Mouse (Mus musculus): ENCODE data around the gene Parvb. TPM values are rescaled to one million over a fixed set of nuclear protein-coding genes. Genes with fewer than 3 reads are reported as not detected.

The Parvb gene
- total and polyA plus RNA-seq, 3 experiments = 0.04 to 3.9 TPM; not detected in 1

GRCm38 (mm10) chr15:84215273-84215672 lies 16.6 kb upstream of the Parvb start:
- Histone ChIP-seq H3K36me3 (replicated peaks) (peaks cover 67% of the 10 kb centered on the region), H3K27me3 (ENCODE audit: insufficient read depth, low read length) (no peaks in the 10 kb centered on the region), H3K4me3 (ENCODE audit: low read depth, low read length) (no peak overlapping the region), H3K4me1 (ENCODE audit: insufficient read depth, low read depth, low read length) (peaks cover 23% of the 10 kb centered on the region), H3K9me3 (replicated peaks) (no peaks in the 10 kb centered on the region)
- no peak for TF ChIP-seq TAL1 (conservative IDR thresholded peaks at IDR 0.05; ENCODE audit: low read depth, low read length)
- TF ChIP-seq POLR2AphosphoS5 (IDR thresholded peaks at IDR 0.05; ENCODE audit: insufficient replicate concordance, low read depth, low read length) = no peak
- TF ChIP-seq GATA1 (IDR thresholded peaks at IDR 0.05; ENCODE audit: borderline replicate concordance, low read length) = no peak
- no peak for TF ChIP-seq CTCF (IDR thresholded peaks at IDR 0.05; ENCODE audit: low read depth, low read length)
- TF ChIP-seq GATA2 (IDR thresholded peaks at IDR 0.05; ENCODE audit: borderline replicate concordance, low read depth, low read length) = no peak
- ATAC-seq (ENCODE audit: extremely low read depth, insufficient number of reproducible peaks, low FRiP score, poor library complexity, severe bottlenecking) = no peak
- DNase-seq (ENCODE audit: low spot score) = no peak

GRCm38 (mm10) chr15:84216026-84216425 lies 15.8 kb upstream of the Parvb start:
- Histone ChIP-seq H3K27me3 (ENCODE audit: insufficient read depth, low read length) (no peaks in the 10 kb centered on the region), H3K9me3 (replicated peaks) (no peaks in the 10 kb centered on the region), H3K4me3 (ENCODE audit: low read depth, low read length) (no peak overlapping the region), H3K4me1 (ENCODE audit: insufficient read depth, low read depth, low read length) (peaks cover 15% of the 10 kb centered on the region), H3K36me3 (replicated peaks) (peaks cover 59% of the 10 kb centered on the region)
- no peak for DNase-seq (ENCODE audit: low spot score)
- no peak for ATAC-seq (ENCODE audit: extremely low read depth, insufficient number of reproducible peaks, low FRiP score, poor library complexity, severe bottlenecking)
- TF ChIP-seq GATA1 (IDR thresholded peaks at IDR 0.05; ENCODE audit: borderline replicate concordance, low read length) (no peak), POLR2AphosphoS5 (IDR thresholded peaks at IDR 0.05; ENCODE audit: insufficient replicate concordance, low read depth, low read length) (no peak), CTCF (IDR thresholded peaks at IDR 0.05; ENCODE audit: low read depth, low read length) (no peak), TAL1 (conservative IDR thresholded peaks at IDR 0.05; ENCODE audit: low read depth, low read length) (no peak), GATA2 (IDR thresholded peaks at IDR 0.05; ENCODE audit: borderline replicate concordance, low read depth, low read length) (no peak)

- H3K4me3 ChIP-seq (ENCODE audit: low read depth, low read length) = no peak overlapping the region
- H3K36me3 ChIP-seq (replicated peaks) = peaks cover 54% of the 10 kb centered on the region
- H3K27me3 ChIP-seq (ENCODE audit: insufficient read depth, low read length) = no peaks in the 10 kb centered on the region
- no peak for DNase-seq (ENCODE audit: low spot score)
- peaks cover 10% of the 10 kb centered on the region for H3K4me1 ChIP-seq (ENCODE audit: insufficient read depth, low read depth, low read length)
- no peak for ATAC-seq (ENCODE audit: extremely low read depth, insufficient number of reproducible peaks, low FRiP score, poor library complexity, severe bottlenecking)
- H3K9me3 ChIP-seq (replicated peaks) = no peaks in the 10 kb centered on the region
- TF ChIP-seq POLR2AphosphoS5 (IDR thresholded peaks at IDR 0.05; ENCODE audit: insufficient replicate concordance, low read depth, low read length) (no peak), TAL1 (conservative IDR thresholded peaks at IDR 0.05; ENCODE audit: low read depth, low read length) (no peak), GATA2 (IDR thresholded peaks at IDR 0.05; ENCODE audit: borderline replicate concordance, low read depth, low read length) (no peak), CTCF (IDR thresholded peaks at IDR 0.05; ENCODE audit: low read depth, low read length) (no peak), GATA1 (IDR thresholded peaks at IDR 0.05; ENCODE audit: borderline replicate concordance, low read length) (no peak)
Measured at GRCm38 (mm10) chr15:84216461-84217084, 15.3 kb upstream of the Parvb start.

GRCm38 (mm10) chr15:84217969-84218782 lies 13.7 kb upstream of the Parvb start:
- Histone ChIP-seq H3K4me1 (ENCODE audit: insufficient read depth, low read depth, low read length) (peaks cover under 1% of the 10 kb centered on the region; the same call in 1 of the 2 replicates), H3K27me3 (ENCODE audit: insufficient read depth, low read length) (no peaks in the 10 kb centered on the region), H3K36me3 (replicated peaks) (peaks cover 38% of the 10 kb centered on the region), H3K9me3 (replicated peaks) (no peaks in the 10 kb centered on the region; the same call in 1 of the 2 replicates), H3K4me3 (ENCODE audit: low read depth, low read length) (no peak overlapping the region)
- DNase-seq (ENCODE audit: low spot score) (no peak), ATAC-seq (ENCODE audit: extremely low read depth, insufficient number of reproducible peaks, low FRiP score, poor library complexity, severe bottlenecking) (no peak)
- TF ChIP-seq GATA2 (IDR thresholded peaks at IDR 0.05; ENCODE audit: borderline replicate concordance, low read depth, low read length) (no peak), GATA1 (IDR thresholded peaks at IDR 0.05; ENCODE audit: borderline replicate concordance, low read length) (no peak), CTCF (IDR thresholded peaks at IDR 0.05; ENCODE audit: low read depth, low read length) (no peak), POLR2AphosphoS5 (IDR thresholded peaks at IDR 0.05; ENCODE audit: insufficient replicate concordance, low read depth, low read length) (no peak), TAL1 (conservative IDR thresholded peaks at IDR 0.05; ENCODE audit: low read depth, low read length) (no peak)

GRCm38 (mm10) chr15:84218783-84219271 lies 13.0 kb upstream of the Parvb start:
- ATAC-seq (ENCODE audit: extremely low read depth, insufficient number of reproducible peaks, low FRiP score, poor library complexity, severe bottlenecking) (no peak), DNase-seq (ENCODE audit: low spot score) (no peak)
- H3K4me1 ChIP-seq (ENCODE audit: insufficient read depth, low read depth, low read length) = no peaks in the 10 kb centered on the region
- peaks cover 31% of the 10 kb centered on the region for H3K36me3 ChIP-seq (replicated peaks)
- no peak overlapping the region for H3K4me3 ChIP-seq (ENCODE audit: low read depth, low read length)
- TF ChIP-seq CTCF (IDR thresholded peaks at IDR 0.05; ENCODE audit: low read depth, low read length) = no peak
- TF ChIP-seq POLR2AphosphoS5 (IDR thresholded peaks at IDR 0.05; ENCODE audit: insufficient replicate concordance, low read depth, low read length) = no peak
- no peak for TF ChIP-seq TAL1 (conservative IDR thresholded peaks at IDR 0.05; ENCODE audit: low read depth, low read length)
- TF ChIP-seq GATA1 (IDR thresholded peaks at IDR 0.05; ENCODE audit: borderline replicate concordance, low read length) = no peak
- TF ChIP-seq GATA2 (IDR thresholded peaks at IDR 0.05; ENCODE audit: borderline replicate concordance, low read depth, low read length) = no peak
- H3K9me3 ChIP-seq (replicated peaks) = no peaks in the 10 kb centered on the region; the same call in 1 of the 2 replicates
- H3K27me3 ChIP-seq (ENCODE audit: insufficient read depth, low read length) = no peaks in the 10 kb centered on the region

GRCm38 (mm10) chr15:84221539-84221938 lies 10.3 kb upstream of the Parvb start:
- Histone ChIP-seq H3K4me3 (ENCODE audit: low read depth, low read length) (no peak overlapping the region), H3K4me1 (ENCODE audit: insufficient read depth, low read depth, low read length) (no peaks in the 10 kb centered on the region), H3K27me3 (ENCODE audit: insufficient read depth, low read length) (no peaks in the 10 kb centered on the region), H3K36me3 (replicated peaks) (peaks cover 5% of the 10 kb centered on the region), H3K9me3 (replicated peaks) (peaks cover 4% of the 10 kb centered on the region; the same call in 1 of the 2 replicates)
- no peak for TF ChIP-seq CTCF (IDR thresholded peaks at IDR 0.05; ENCODE audit: low read depth, low read length)
- no peak for TF ChIP-seq GATA2 (IDR thresholded peaks at IDR 0.05; ENCODE audit: borderline replicate concordance, low read depth, low read length)
- ATAC-seq (ENCODE audit: extremely low read depth, insufficient number of reproducible peaks, low FRiP score, poor library complexity, severe bottlenecking) = no peak
- DNase-seq (ENCODE audit: low spot score) = no peak

Measured in G1E (cell line).